Mouse (Mus musculus) cortical plate, adult 2 months (tissue): ENCODE data around the gene H2-Ab1.

Experiments used
- CTCF ChIP-seq: fragments of 200-500 bp; IDR thresholded peaks from 2 replicates; pipeline ENCODE4 v1.5.1; 2011; ENCODE audit warnings: mild to moderate bottlenecking, control low read depth, low read length; ENCODE audit not compliant: insufficient read depth; ENCODE audit errors: extremely low read depth
- POLR2A ChIP-seq: fragments of 200-500 bp; IDR thresholded peaks from 2 replicates; pipeline ENCODE4 v1.6.1; 2011; ENCODE audit warnings: mild to moderate bottlenecking, low read length, control low read depth; ENCODE audit not compliant: insufficient read depth; ENCODE audit errors: extremely low read depth

GRCm38 (mm10) chr17:34270940-34271339, 13.5 kb downstream of the H2-Ab1 start:
- TF ChIP-seq POLR2A (no peak), CTCF (no peak)
